Mouse (Mus musculus): ENCODE data around the gene Slc25a43. TPM values are rescaled to one million over a fixed set of nuclear protein-coding genes. Genes with fewer than 3 reads are reported as not detected.

Gene Slc25a43
- polyA plus RNA-seq, 1 experiment from 2014 or later: 3.1 TPM

- no peaks in the 10 kb centered on the region for H3K36me3 ChIP-seq (ENCODE audit: control insufficient read depth, insufficient read depth)
- H3K27ac ChIP-seq (ENCODE audit: low read length): no peak overlapping the region
- peaks cover 5% of the 10 kb centered on the region for H3K4me1 ChIP-seq (ENCODE audit: control insufficient read depth, insufficient read depth, low read length)
- 83% methylated on average over 4 of the region's 4 CpGs for WGBS
- H3K4me3 ChIP-seq (ENCODE audit: low read length): no peak overlapping the region
- no peak for ATAC-seq (replicated peaks; ENCODE audit: extremely low read depth, insufficient read depth, low FRiP score)
- H3K9ac ChIP-seq (ENCODE audit: low read length): no peak overlapping the region
- H3K4me2 ChIP-seq (ENCODE audit: low read depth, low read length): no peak overlapping the region
- H3K9me3 ChIP-seq (replicated peaks; ENCODE audit: control insufficient read depth, low read length): no peaks in the 10 kb centered on the region
- H3K27me3 ChIP-seq (ENCODE audit: control insufficient read depth, insufficient read depth, low read length): no peaks in the 10 kb centered on the region
Observed at GRCm38 (mm10) chrX:36815022-36815421, 71.6 kb downstream of the Slc25a43 start.

- Histone ChIP-seq H3K27ac (ENCODE audit: low read length) (no peak overlapping the region), H3K4me1 (ENCODE audit: control insufficient read depth, insufficient read depth, low read length) (peaks cover 5% of the 10 kb centered on the region), H3K36me3 (ENCODE audit: control insufficient read depth, insufficient read depth) (no peaks in the 10 kb centered on the region), H3K4me3 (ENCODE audit: low read length) (no peak overlapping the region), H3K9ac (ENCODE audit: low read length) (no peak overlapping the region), H3K4me2 (ENCODE audit: low read depth, low read length) (no peak overlapping the region), H3K27me3 (ENCODE audit: control insufficient read depth, insufficient read depth, low read length) (no peaks in the 10 kb centered on the region), H3K9me3 (replicated peaks; ENCODE audit: control insufficient read depth, low read length) (no peaks in the 10 kb centered on the region)
- no peak for ATAC-seq (replicated peaks; ENCODE audit: extremely low read depth, insufficient read depth, low FRiP score)
- 71% methylated on average over 3 of the region's 4 CpGs for WGBS
Observed at GRCm38 (mm10) chrX:36815439-36815838, 72.0 kb downstream of the Slc25a43 start.

- Histone ChIP-seq H3K9me3 (replicated peaks; ENCODE audit: control insufficient read depth, low read length) (no peaks in the 10 kb centered on the region), H3K27me3 (ENCODE audit: control insufficient read depth, insufficient read depth, low read length) (no peaks in the 10 kb centered on the region), H3K9ac (ENCODE audit: low read length) (no peak overlapping the region), H3K27ac (ENCODE audit: low read length) (no peak overlapping the region), H3K4me2 (ENCODE audit: low read depth, low read length) (peak overlapping the region; percentile 59), H3K36me3 (ENCODE audit: control insufficient read depth, insufficient read depth) (no peaks in the 10 kb centered on the region), H3K4me3 (ENCODE audit: low read length) (peak overlapping the region; percentile 35), H3K4me1 (ENCODE audit: control insufficient read depth, insufficient read depth, low read length) (peaks cover 5% of the 10 kb centered on the region)
- 34% methylated on average over 8 of the region's 8 CpGs for WGBS
- no peak for ATAC-seq (replicated peaks; ENCODE audit: extremely low read depth, insufficient read depth, low FRiP score)
Observed at GRCm38 (mm10) chrX:36816368-36816899, 73.0 kb downstream of the Slc25a43 start.

- Histone ChIP-seq H3K4me1 (ENCODE audit: control insufficient read depth, insufficient read depth, low read length) (peaks cover 5% of the 10 kb centered on the region), H3K36me3 (ENCODE audit: control insufficient read depth, insufficient read depth) (no peaks in the 10 kb centered on the region), H3K4me2 (ENCODE audit: low read depth, low read length) (peak overlapping the region; percentile 59), H3K4me3 (ENCODE audit: low read length) (peak overlapping the region; percentile 35), H3K9me3 (replicated peaks; ENCODE audit: control insufficient read depth, low read length) (no peaks in the 10 kb centered on the region), H3K27ac (ENCODE audit: low read length) (peak overlapping the region; percentile 29), H3K27me3 (ENCODE audit: control insufficient read depth, insufficient read depth, low read length) (no peaks in the 10 kb centered on the region), H3K9ac (ENCODE audit: low read length) (peak overlapping the region; percentile 49; the same call in 1 of the 2 replicates)
- WGBS: 11% methylated on average over 9 of the region's 10 CpGs
- ATAC-seq (replicated peaks; ENCODE audit: extremely low read depth, insufficient read depth, low FRiP score): peak; percentile 77
Observed at GRCm38 (mm10) chrX:36816953-36817441, 73.5 kb downstream of the Slc25a43 start.

GRCm38 (mm10) chrX:36819575-36819974 is 76.1 kb downstream of the Slc25a43 start:
- WGBS: 59% methylated on average over 4 of the region's 4 CpGs
- Histone ChIP-seq H3K9me3 (replicated peaks; ENCODE audit: control insufficient read depth, low read length) (no peaks in the 10 kb centered on the region), H3K27ac (ENCODE audit: low read length) (no peak overlapping the region)

GRCm38 (mm10) chrX:36820201-36820600 is 76.7 kb downstream of the Slc25a43 start:
- Histone ChIP-seq H3K4me3 (ENCODE audit: low read length) (no peak overlapping the region), H3K36me3 (ENCODE audit: control insufficient read depth, insufficient read depth) (no peaks in the 10 kb centered on the region), H3K4me1 (ENCODE audit: control insufficient read depth, insufficient read depth, low read length) (peaks cover 5% of the 10 kb centered on the region), H3K9me3 (replicated peaks; ENCODE audit: control insufficient read depth, low read length) (no peaks in the 10 kb centered on the region), H3K4me2 (ENCODE audit: low read depth, low read length) (no peak overlapping the region), H3K27ac (ENCODE audit: low read length) (no peak overlapping the region), H3K27me3 (ENCODE audit: control insufficient read depth, insufficient read depth, low read length) (no peaks in the 10 kb centered on the region), H3K9ac (ENCODE audit: low read length) (no peak overlapping the region)
- WGBS: 18% methylated on average over 4 of the region's 4 CpGs
- ATAC-seq (replicated peaks; ENCODE audit: extremely low read depth, insufficient read depth, low FRiP score): no peak

More at GRCm38 (mm10) chrX:36819575-36819974, 76.1 kb downstream of the Slc25a43 start:
- ATAC-seq (replicated peaks; ENCODE audit: extremely low read depth, insufficient read depth, low FRiP score): no peak
- Histone ChIP-seq H3K36me3 (ENCODE audit: control insufficient read depth, insufficient read depth) (no peaks in the 10 kb centered on the region), H3K9ac (ENCODE audit: low read length) (no peak overlapping the region), H3K4me1 (ENCODE audit: control insufficient read depth, insufficient read depth, low read length) (peaks cover 5% of the 10 kb centered on the region), H3K4me3 (ENCODE audit: low read length) (no peak overlapping the region), H3K4me2 (ENCODE audit: low read depth, low read length) (no peak overlapping the region), H3K27me3 (ENCODE audit: control insufficient read depth, insufficient read depth, low read length) (no peaks in the 10 kb centered on the region)

GRCm38 (mm10) chrX:36823932-36824711 is 80.7 kb downstream of the Slc25a43 start:
- no peak overlapping the region for H3K27ac ChIP-seq (ENCODE audit: low read length)
- H3K4me3 ChIP-seq (ENCODE audit: low read length): no peak overlapping the region
- no peaks in the 10 kb centered on the region for H3K36me3 ChIP-seq (ENCODE audit: control insufficient read depth, insufficient read depth)
- no peak overlapping the region for H3K9ac ChIP-seq (ENCODE audit: low read length)
- no peaks in the 10 kb centered on the region for H3K4me1 ChIP-seq (ENCODE audit: control insufficient read depth, insufficient read depth, low read length)
- no peak for ATAC-seq (replicated peaks; ENCODE audit: extremely low read depth, insufficient read depth, low FRiP score)
- no peak overlapping the region for H3K4me2 ChIP-seq (ENCODE audit: low read depth, low read length)
- H3K27me3 ChIP-seq (ENCODE audit: control insufficient read depth, insufficient read depth, low read length): no peaks in the 10 kb centered on the region
- H3K9me3 ChIP-seq (replicated peaks; ENCODE audit: control insufficient read depth, low read length): no peaks in the 10 kb centered on the region
- 85% methylated on average over 10 of the region's 10 CpGs for WGBS

- whole genome bisulfite sequencing: 49% methylated on average over 2 of the region's 2 CpGs
Observed at GRCm38 (mm10) chrX:36825032-36825431, 81.6 kb downstream of the Slc25a43 start.

More at GRCm38 (mm10) chrX:36825032-36825431, 81.6 kb downstream of the Slc25a43 start:
- ATAC-seq (replicated peaks; ENCODE audit: extremely low read depth, insufficient read depth, low FRiP score): no peak
- Histone ChIP-seq H3K4me2 (ENCODE audit: low read depth, low read length) (no peak overlapping the region), H3K36me3 (ENCODE audit: control insufficient read depth, insufficient read depth) (no peaks in the 10 kb centered on the region), H3K9me3 (replicated peaks; ENCODE audit: control insufficient read depth, low read length) (no peaks in the 10 kb centered on the region), H3K4me1 (ENCODE audit: control insufficient read depth, insufficient read depth, low read length) (no peaks in the 10 kb centered on the region; the same call in 1 of the 2 replicates), H3K27ac (ENCODE audit: low read length) (no peak overlapping the region), H3K4me3 (ENCODE audit: low read length) (no peak overlapping the region), H3K27me3 (ENCODE audit: control insufficient read depth, insufficient read depth, low read length) (no peaks in the 10 kb centered on the region), H3K9ac (ENCODE audit: low read length) (no peak overlapping the region)

All from heart, embryonic 16.5 days (tissue).